Mouse (Mus musculus) hindbrain, embryonic 13.5 days (tissue): ENCODE results near the gene 4932438A13Rik. TPM values are rescaled to one million over a fixed set of nuclear protein-coding genes. Genes with fewer than 3 reads are reported as not detected.

ENCODE experiments used
- ATAC-seq: fragments of 200-750 bp; cut with Nextera tagmentation; 2 replicates; pipeline ENCODE4 v1.8.0; 2017; ENCODE audit warnings: moderate TSS enrichment; ENCODE audit not compliant: low FRiP score
- H3K27ac ChIP-seq: fragments of 300-500 bp; sonication (generic); 2 replicates; pipeline ENCODE4 v1.5.1; 2015; ENCODE audit warnings: inconsistent platforms, mild to moderate bottlenecking, moderate library complexity
- H3K27me3 ChIP-seq: fragments of 300-500 bp; sonication (generic); 2 replicates; pipeline ENCODE4 v1.6.1; 2015; ENCODE audit warnings: mild to moderate bottlenecking, inconsistent platforms
- H3K36me3 ChIP-seq: fragments of 300-500 bp; sonication (generic); 2 replicates; pipeline ENCODE4 v1.6.1; 2015; ENCODE audit warnings: mild to moderate bottlenecking, inconsistent platforms
- H3K4me1 ChIP-seq: fragments of 300-500 bp; sonication (generic); replicated peaks from 2 replicates; pipeline ENCODE4 v1.6.1; 2015; ENCODE audit warnings: inconsistent platforms
- H3K4me2 ChIP-seq: fragments of 300-500 bp; sonication (generic); 2 replicates; pipeline ENCODE4 v1.6.1; 2015; ENCODE audit warnings: inconsistent platforms, mild to moderate bottlenecking, moderate library complexity
- H3K4me3 ChIP-seq: fragments of 300-500 bp; sonication (generic); 2 replicates; pipeline ENCODE4 v1.5.1; 2015; ENCODE audit warnings: mild to moderate bottlenecking, inconsistent platforms
- H3K9ac ChIP-seq: fragments of 300-500 bp; sonication (generic); 2 replicates; pipeline ENCODE4 v1.6.1; 2015; ENCODE audit warnings: mild to moderate bottlenecking, inconsistent platforms
- H3K9me3 ChIP-seq: fragments of 300-500 bp; sonication (generic); 2 replicates; pipeline ENCODE4 v1.6.1; 2016; ENCODE audit warnings: inconsistent platforms
- WGBS: fragments of 180-500 bp; shearing (Covaris S2); methylation state at CpG from one replicate; pipeline ENCODE4 v1.1.7; 2015; 5-methylcytosine and 5-hydroxymethylcytosine counted together
- polyA plus RNA-seq: library from polyadenylated mRNA; unstranded; fragments of >200 nt; fragmentation: Nextera tagmentation; extraction: Ambion mirVana; gene quantifications from 2 replicates; pipeline ENCODE4 v1.2.1, GENCODE M21; 2015

The 4932438A13Rik gene
- polyA plus RNA-seq, 1 experiment from 2014 or later: 62.9 TPM

DNA sequence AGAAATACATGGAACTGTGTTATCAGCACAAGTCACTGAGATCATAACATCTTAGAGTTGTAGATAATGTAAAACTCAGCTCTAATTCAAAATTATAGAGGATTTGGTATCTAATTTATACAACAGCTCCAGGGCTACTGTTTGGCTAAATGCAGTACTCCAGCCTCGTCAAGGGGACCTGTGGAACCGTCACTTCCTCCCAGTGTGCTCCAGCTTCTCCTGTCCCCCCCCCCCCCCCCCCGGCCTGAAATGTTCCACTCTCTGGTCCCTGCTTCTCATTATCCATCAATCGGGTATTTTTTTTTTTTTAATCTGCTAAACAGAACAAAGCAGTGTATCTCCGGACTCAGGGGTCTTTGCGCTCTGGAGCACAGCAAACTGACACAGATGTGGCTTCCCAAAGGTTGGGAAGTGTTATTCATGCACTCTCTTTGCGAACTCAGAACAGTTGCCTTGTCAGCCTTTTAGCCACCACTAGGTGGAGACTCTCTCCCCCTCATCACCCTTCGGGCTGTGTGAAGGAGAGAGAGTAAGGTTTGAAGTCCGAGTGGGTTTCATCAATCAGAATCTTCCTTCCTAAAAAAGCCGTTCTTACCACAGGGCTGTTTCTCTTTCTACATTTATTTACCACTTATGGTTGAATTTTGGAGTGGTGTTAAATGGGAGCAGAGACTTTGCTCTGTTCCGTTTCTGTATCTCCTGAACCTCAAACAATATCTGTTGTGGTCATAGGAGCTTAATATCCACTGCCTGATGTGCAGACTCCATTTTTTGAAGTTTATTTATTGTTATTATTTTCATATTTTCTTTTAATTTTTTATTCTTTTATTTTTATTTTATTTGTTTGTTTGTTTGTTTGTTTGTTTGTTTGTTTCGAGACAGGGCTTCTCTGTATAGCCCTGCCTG lies 22.0 kb upstream of the 4932438A13Rik start:
- Histone ChIP-seq H3K27ac (no peak overlapping the region), H3K36me3 (no peaks in the 10 kb centered on the region), H3K27me3 (no peaks in the 10 kb centered on the region), H3K9ac (no peak overlapping the region), H3K4me2 (peak overlapping the region; percentile 27; the same call in 1 of the 2 replicates), H3K4me1 (peaks cover 2% of the 10 kb centered on the region), H3K4me3 (no peak overlapping the region), H3K9me3 (no peaks in the 10 kb centered on the region)
- WGBS: 27% methylated on average over 12 of the region's 12 CpGs
- peak; percentile 88 for ATAC-seq

DNA sequence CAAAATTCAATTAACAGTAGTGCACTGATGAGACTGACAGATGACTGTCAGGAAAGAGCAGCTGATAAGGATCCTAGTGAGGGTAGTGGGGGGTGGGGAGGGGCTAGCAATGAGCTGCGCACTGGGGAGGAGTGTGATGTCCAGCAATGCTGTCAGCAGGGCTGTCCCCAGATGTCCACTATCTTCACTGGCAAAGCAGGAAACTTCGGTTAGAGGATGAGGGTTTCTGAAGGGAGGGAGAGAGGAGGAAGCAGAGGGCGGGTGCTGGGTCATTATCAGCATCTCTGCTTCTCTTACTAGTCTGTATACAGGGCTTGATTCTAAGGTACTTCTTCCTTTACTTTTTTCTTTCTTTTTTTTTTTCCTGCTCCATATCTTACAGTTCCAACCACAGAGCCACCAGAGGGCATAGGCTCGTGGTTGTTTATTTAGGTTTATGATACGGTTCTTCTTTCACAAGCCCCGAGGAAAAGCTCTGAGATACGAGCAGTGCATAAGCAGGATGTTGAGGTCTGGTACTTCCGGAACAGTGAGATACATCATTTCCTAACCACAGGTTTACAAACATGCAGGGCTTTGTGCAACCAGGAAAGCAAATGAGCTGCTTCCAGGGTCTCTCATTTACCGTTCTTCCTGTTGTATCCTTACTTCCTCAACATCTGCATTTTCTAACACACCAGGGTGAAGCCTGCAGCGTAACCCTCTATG lies 9.0 kb upstream of the 4932438A13Rik start:
- Histone ChIP-seq H3K36me3 (no peaks in the 10 kb centered on the region), H3K4me2 (no peak overlapping the region), H3K4me1 (no peaks in the 10 kb centered on the region), H3K27ac (no peak overlapping the region), H3K9me3 (no peaks in the 10 kb centered on the region), H3K4me3 (no peak overlapping the region), H3K9ac (no peak overlapping the region), H3K27me3 (no peaks in the 10 kb centered on the region)
- 75% methylated on average over 10 of the region's 10 CpGs for WGBS
- ATAC-seq: no peak

DNA sequence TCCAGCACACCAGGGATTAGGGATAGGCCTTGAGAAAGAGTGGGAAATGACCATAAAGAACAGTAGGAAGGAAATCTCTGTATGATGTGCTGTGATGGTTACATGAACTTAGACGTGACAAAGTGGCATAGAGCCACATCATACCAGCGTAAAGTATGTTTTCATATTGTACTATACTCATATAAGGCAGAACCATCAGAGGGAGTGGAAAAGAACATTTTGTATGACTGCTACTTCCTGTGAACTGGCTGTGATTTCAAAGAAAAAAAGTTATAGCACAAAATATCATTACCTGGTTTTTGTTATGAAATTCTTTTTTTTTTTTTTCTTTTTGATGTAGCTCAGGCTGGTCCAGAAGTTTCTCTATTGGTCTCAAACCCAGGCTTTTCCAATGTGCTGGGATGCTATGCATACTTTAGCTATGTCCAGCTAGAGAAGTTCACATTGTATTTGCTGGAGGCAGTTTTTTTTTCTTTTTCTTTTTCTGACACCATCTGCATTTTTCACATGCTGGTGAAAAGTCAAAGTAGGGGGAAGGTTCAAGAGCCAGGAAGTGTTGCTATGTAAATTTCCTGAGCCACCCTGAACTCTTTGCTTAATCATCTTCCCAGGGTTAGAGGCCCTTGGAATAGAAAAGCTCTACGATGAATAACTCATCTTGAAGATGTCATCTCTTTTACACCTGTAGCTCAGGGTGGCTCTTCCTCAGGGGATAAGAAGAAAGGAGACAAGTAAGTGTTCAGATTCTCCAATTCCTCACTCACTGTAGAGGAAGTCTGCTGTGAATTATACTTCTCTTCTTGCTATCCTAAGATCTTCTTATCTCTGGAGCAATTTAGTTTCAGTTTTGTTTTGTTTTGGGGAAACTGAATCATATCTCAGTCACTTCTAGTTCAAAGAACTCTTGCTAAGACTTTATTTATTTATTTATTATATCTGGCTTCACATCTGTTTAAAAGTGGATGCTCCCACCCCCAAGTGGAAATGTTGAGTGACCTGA lies 1.2 kb upstream of the 4932438A13Rik start:
- Histone ChIP-seq H3K4me3 (no peak overlapping the region), H3K36me3 (peaks cover 19% of the 10 kb centered on the region), H3K4me1 (peaks cover 6% of the 10 kb centered on the region), H3K27me3 (no peaks in the 10 kb centered on the region), H3K9me3 (no peaks in the 10 kb centered on the region), H3K27ac (no peak overlapping the region), H3K9ac (no peak overlapping the region), H3K4me2 (no peak overlapping the region)
- WGBS: 97% methylated on average over 3 of the region's 3 CpGs
- ATAC-seq: no peak

DNA sequence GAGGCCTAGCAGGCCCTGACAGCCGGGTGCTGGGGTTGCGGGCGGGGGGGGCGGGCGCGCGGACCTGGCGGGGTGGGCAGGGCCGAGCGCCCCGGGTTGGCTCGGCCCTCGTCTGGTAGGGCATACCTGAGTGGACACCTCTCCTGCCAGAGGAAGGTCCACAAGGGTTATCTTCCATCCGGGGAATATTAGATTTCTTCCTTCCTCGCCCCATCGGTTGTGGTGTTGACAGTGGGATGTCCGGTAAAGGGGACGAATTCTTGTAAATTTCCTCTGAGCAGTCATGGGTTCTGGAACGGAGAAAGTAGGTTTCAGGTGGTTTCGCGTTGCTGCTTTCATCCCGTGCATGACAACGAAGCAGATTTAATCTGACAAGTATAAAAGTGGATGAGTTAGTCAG lies 523 bp downstream of the 4932438A13Rik start:
- peak overlapping the region; percentile 75 for H3K4me3 ChIP-seq
- H3K4me2 ChIP-seq: peak overlapping the region; percentile 69
- H3K36me3 ChIP-seq: peaks cover 26% of the 10 kb centered on the region
- H3K27ac ChIP-seq: peak overlapping the region; percentile 70; the same call in 1 of the 2 replicates
- H3K9ac ChIP-seq: peak overlapping the region; percentile 89
- ATAC-seq: peak; percentile 48
- 3% methylated on average over 20 of the region's 23 CpGs for WGBS
- H3K27me3 ChIP-seq: no peaks in the 10 kb centered on the region
- no peaks in the 10 kb centered on the region for H3K9me3 ChIP-seq
- peaks cover 6% of the 10 kb centered on the region for H3K4me1 ChIP-seq

DNA sequence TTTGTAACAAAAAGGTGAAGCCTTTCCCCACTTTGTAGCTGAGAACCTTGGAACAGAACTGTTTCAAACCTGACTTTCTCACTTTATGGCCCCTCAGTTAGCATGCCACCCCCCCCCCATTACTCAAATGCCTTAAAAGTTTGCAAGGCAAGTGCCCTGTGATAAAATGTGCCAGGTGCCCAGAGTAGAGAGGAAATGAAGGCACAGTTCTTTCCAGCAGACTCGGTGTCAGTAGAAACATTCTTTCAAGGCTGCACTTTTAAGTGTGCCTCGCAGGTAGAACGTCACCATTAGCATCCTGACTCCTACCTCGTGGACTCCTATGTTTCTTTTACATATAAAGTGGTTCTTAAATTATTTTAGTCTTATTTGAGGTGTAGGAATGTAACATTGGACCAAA lies 977 bp downstream of the 4932438A13Rik start:
- H3K36me3 ChIP-seq: peaks cover 26% of the 10 kb centered on the region
- peaks cover 6% of the 10 kb centered on the region for H3K4me1 ChIP-seq
- H3K27me3 ChIP-seq: no peaks in the 10 kb centered on the region
- H3K9ac ChIP-seq: peak overlapping the region; percentile 89
- no peaks in the 10 kb centered on the region for H3K9me3 ChIP-seq
- no peak overlapping the region for H3K27ac ChIP-seq
- 87% methylated on average over 4 of the region's 4 CpGs for WGBS
- ATAC-seq: no peak
- peak overlapping the region; percentile 75 for H3K4me3 ChIP-seq
- peak overlapping the region; percentile 69 for H3K4me2 ChIP-seq

DNA sequence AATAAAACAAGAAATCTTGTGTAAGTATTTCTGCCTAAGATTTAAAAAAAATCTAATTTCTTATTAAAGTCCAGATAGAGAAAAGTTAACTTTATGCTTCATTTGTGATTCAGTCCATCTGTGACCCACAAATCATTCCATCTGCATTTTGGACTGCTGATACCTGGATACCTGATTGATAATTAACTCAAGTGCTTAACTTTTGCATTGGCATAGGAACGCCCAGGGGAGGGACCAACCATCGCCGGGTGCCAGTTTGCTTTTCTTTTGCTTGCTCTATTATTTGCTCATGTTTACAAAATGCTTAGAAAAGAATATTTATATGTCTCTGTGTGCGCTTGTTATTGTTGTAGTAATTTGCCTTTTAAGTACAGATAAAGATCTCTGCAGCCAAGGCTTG lies 1.6 kb downstream of the 4932438A13Rik start:
- Histone ChIP-seq H3K9me3 (no peaks in the 10 kb centered on the region), H3K27me3 (no peaks in the 10 kb centered on the region), H3K36me3 (peaks cover 26% of the 10 kb centered on the region), H3K9ac (no peak overlapping the region), H3K4me2 (no peak overlapping the region), H3K27ac (no peak overlapping the region), H3K4me3 (no peak overlapping the region), H3K4me1 (peaks cover 6% of the 10 kb centered on the region)
- 97% methylated on average over 4 of the region's 4 CpGs for WGBS
- no peak for ATAC-seq

DNA sequence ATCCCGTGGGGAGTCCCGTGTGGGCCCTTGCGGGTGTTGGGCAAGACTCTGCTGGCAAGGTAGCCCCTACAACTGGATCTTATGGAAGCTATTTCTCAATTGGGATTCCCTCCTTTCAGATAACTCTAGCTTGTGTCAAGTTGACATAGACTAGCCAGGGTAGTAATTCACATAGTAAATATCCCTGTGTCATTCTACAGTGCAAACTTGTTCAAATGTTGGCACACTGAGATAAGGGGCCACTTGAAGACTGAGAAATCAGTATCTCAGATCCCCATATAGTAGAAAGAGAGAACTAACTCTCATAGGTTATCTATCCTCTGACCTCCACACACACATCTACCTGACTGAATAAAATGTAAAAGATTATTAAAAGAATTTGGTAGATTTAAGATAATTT lies 42.5 kb downstream of the 4932438A13Rik start:
- Histone ChIP-seq H3K27me3 (no peaks in the 10 kb centered on the region), H3K36me3 (peaks cover 21% of the 10 kb centered on the region), H3K9me3 (no peaks in the 10 kb centered on the region), H3K4me2 (no peak overlapping the region), H3K4me1 (no peaks in the 10 kb centered on the region), H3K9ac (no peak overlapping the region), H3K4me3 (no peak overlapping the region), H3K27ac (no peak overlapping the region)
- ATAC-seq: no peak
- WGBS: 88% methylated on average over 3 of the region's 3 CpGs

DNA sequence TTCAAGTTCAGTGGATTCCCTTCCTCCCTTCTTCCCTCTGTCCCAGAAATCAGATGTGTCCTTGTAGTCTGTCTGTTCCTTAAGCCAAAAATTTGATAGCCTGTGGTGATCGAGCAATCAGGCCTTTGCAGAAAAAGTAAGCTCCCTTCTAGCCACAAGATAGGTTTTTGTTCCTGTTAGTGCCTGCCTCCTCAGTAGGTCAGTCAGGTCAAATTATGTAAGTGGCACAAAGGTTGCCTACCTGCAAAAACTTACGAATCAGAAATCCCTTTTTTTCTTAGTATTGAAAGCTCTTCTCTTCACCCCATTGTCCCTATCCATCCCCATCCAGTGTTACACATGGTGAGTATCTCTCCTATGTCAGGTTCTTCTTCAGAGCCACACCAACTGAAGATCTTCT lies 54.9 kb downstream of the 4932438A13Rik start:
- peaks cover 25% of the 10 kb centered on the region for H3K36me3 ChIP-seq
- no peaks in the 10 kb centered on the region for H3K4me1 ChIP-seq
- 92% methylated on average over 2 of the region's 2 CpGs for WGBS
- no peak overlapping the region for H3K4me2 ChIP-seq
- ATAC-seq: no peak
- no peak overlapping the region for H3K9ac ChIP-seq
- H3K9me3 ChIP-seq: no peaks in the 10 kb centered on the region
- no peak overlapping the region for H3K4me3 ChIP-seq
- H3K27me3 ChIP-seq: no peaks in the 10 kb centered on the region
- no peak overlapping the region for H3K27ac ChIP-seq

DNA sequence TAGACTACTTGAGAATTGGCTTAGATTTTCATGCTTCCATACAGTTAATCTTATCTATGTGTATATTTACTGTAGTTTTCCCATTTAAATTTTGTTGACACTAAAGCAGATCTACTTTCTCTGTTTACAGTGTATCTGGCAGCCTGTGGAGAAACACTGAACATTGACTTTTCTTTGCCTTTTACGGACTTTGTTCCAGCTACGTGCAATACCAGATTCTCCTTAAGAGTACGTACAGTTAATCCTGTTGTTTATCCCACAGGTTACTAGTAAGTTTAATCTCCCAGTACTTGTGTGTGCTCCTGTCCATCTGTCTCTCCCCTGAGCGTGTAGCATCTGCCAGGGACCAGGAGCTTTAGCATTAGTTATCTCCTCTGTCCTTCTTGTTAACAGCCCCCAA lies 55.4 kb downstream of the 4932438A13Rik start:
- 95% methylated on average over 4 of the region's 4 CpGs for WGBS
- Histone ChIP-seq H3K27me3 (no peaks in the 10 kb centered on the region), H3K9ac (no peak overlapping the region), H3K9me3 (no peaks in the 10 kb centered on the region), H3K4me1 (no peaks in the 10 kb centered on the region), H3K36me3 (peaks cover 24% of the 10 kb centered on the region), H3K4me3 (no peak overlapping the region), H3K4me2 (no peak overlapping the region), H3K27ac (no peak overlapping the region)
- no peak for ATAC-seq

DNA sequence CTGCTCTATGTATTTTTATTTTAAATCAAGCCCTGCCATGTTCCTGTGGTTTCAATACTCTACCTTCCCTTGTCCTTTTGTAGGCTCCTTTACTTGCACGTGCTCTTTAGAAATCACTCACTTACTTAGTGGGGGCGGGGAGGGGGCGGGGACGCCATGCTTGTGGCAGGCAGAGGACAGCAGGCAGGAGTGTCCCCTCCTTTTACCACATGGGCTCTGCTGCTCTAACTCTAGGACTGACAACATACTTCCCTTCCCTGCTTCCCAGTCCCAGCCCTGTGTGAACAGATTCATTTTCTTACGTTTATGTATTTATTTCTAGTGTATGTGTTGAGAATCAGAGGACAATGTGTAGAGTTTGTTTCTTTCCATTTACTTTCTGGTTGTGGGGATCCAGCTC lies 78.7 kb downstream of the 4932438A13Rik start:
- no peak overlapping the region for H3K27ac ChIP-seq
- ATAC-seq: no peak
- 13% methylated on average over 5 of the region's 5 CpGs for WGBS
- H3K9ac ChIP-seq: no peak overlapping the region
- H3K4me3 ChIP-seq: no peak overlapping the region
- peaks cover 25% of the 10 kb centered on the region for H3K36me3 ChIP-seq
- no peaks in the 10 kb centered on the region for H3K27me3 ChIP-seq
- peaks cover 3% of the 10 kb centered on the region; the same call in 1 of the 2 replicates for H3K4me1 ChIP-seq
- no peak overlapping the region for H3K4me2 ChIP-seq
- no peaks in the 10 kb centered on the region for H3K9me3 ChIP-seq

DNA sequence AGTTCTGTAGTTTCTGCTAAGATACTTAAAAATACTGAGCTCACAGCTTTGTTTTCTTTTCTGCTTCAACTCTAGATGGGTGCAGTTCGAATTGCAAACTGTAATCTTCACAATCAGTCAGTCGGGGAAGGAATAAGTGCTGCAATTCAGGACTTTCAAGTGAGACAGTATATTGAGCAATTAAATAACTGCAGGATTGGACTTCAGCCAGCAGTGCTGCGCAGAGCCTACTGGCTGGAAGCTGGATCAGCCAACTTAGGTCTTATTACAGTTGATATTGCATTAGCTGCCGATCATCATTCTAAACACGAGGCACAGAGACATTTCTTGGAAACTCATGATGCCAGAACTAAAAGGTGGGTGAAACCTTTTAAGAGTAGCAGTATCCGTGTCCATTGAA lies 79.2 kb downstream of the 4932438A13Rik start:
- ATAC-seq: no peak
- no peak overlapping the region for H3K4me2 ChIP-seq
- no peaks in the 10 kb centered on the region for H3K27me3 ChIP-seq
- H3K9me3 ChIP-seq: no peaks in the 10 kb centered on the region
- H3K36me3 ChIP-seq: peaks cover 23% of the 10 kb centered on the region
- H3K9ac ChIP-seq: no peak overlapping the region
- peaks cover 3% of the 10 kb centered on the region; the same call in 1 of the 2 replicates for H3K4me1 ChIP-seq
- H3K27ac ChIP-seq: no peak overlapping the region
- 82% methylated on average over 6 of the region's 6 CpGs for WGBS
- no peak overlapping the region for H3K4me3 ChIP-seq

DNA sequence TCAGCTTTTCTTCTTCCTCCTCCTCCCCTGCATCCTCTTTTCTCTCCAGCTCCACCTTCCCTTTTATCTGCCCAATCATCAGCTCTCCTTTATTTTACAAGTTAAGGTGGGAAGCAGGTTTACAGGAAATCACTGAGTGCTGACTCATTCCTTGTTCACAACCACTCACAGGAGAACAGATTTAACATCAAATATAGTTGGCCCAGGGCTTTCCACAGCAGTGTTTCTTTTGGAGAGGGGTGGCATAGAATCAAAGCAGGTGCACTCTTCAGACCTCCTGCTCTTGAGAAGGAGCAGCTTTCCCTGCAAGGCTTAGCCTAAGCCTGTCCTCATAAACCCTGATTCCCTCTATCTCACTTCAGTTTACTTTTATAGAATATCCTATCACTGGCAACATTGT lies 80.8 kb downstream of the 4932438A13Rik start:
- Histone ChIP-seq H3K4me1 (peaks cover 3% of the 10 kb centered on the region; the same call in 1 of the 2 replicates), H3K27me3 (no peaks in the 10 kb centered on the region), H3K9ac (no peak overlapping the region), H3K4me2 (no peak overlapping the region), H3K27ac (no peak overlapping the region), H3K36me3 (peaks cover 30% of the 10 kb centered on the region), H3K9me3 (no peaks in the 10 kb centered on the region), H3K4me3 (no peak overlapping the region)
- no peak for ATAC-seq
